ENCODE assay signal across 25 mouse cellular contexts in genomic region chr1:121598421-121598820, GRCm38 (mm10).
"Had no signal": no experiment of that assay in that cellular context is flagged by ENCODE, and none has a peak within 500 bp of the region (broad histone marks: within the 10 kb centered on the region; RNA-seq: fewer than 3 reads in every experiment).

No protein-coding gene starts in this region.

- H3K27me3 ChIP-seq: limb, embryonic 15.5 days; megakaryocyte, embryonic 14.5 days; midbrain, embryonic 13.5 days; neural tube, embryonic 13.5 days; stomach, embryonic 15.5 days had no signal

- H3K36me3 ChIP-seq: limb, embryonic 12.5 days; limb, embryonic 15.5 days; midbrain, embryonic 10.5 days; midbrain, embryonic 13.5 days; neural tube, embryonic 13.5 days; stomach, embryonic 15.5 days had no signal

- H3K4me3 ChIP-seq: layer of hippocampus, adult 2 months; limb, embryonic 12.5 days; limb, embryonic 15.5 days; megakaryocyte, embryonic 14.5 days; midbrain, embryonic 10.5 days; midbrain, embryonic 13.5 days; myocyte; neural tube, embryonic 13.5 days; stomach, embryonic 15.5 days had no signal

- ATAC-seq: inflammation-experienced regulatory T-cells, adult 6 months; intestine, embryonic 16.5 days; liver, postnatal 0 days; lung, postnatal 0 days; midbrain, embryonic 16.5 days had no signal

- H3K27ac ChIP-seq: layer of hippocampus, adult 2 months; limb, embryonic 12.5 days; limb, embryonic 15.5 days; liver, embryonic 14.5 days; macrophage; midbrain, embryonic 10.5 days; midbrain, embryonic 13.5 days; neural tube, embryonic 13.5 days; stomach, embryonic 15.5 days had no signal

- DNase-seq: kidney, adult 18-20 months; kidney, adult 9 months; kidney, postnatal 14 days; layer of hippocampus, postnatal 36 days; left cerebral cortex, postnatal 4 days; liver, postnatal 0 days; lung, embryonic 14.5 days; retina, postnatal 1 day; right cerebral cortex, postnatal 25 days; spleen, adult 18-20 months had no signal

- H3K9me3 ChIP-seq: limb, embryonic 12.5 days; limb, embryonic 15.5 days; midbrain, embryonic 10.5 days; midbrain, embryonic 13.5 days; neural tube, embryonic 13.5 days; stomach, embryonic 15.5 days had no signal

- H3K4me1 ChIP-seq: limb, embryonic 12.5 days; limb, embryonic 15.5 days; megakaryocyte, embryonic 14.5 days; midbrain, embryonic 10.5 days; midbrain, embryonic 13.5 days; stomach, embryonic 15.5 days had no signal
